Comparison of ENCODE assay signal across 1 mouse cellular context in the genomic region with DNA sequence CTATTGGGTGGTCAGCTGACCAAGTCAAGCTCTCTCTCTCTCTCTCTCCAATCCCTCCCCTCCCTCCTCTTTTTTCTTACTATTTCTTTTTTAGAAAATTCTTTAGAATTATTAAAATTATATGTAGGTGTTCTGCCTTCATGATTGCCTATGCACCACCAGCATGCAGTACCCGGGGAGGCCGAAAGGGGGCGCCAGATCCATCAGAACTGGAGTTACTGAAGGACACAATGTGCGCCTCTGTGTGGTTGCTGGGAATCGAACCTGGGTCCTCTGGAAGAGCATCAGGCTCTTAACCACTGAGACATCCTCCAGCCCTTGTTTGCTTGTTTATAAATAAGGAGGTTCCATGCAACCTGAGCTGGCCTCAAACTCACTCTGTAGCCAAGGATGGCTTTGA.
TF ChIP-seq lines count a peak whose summit lies in the region.

No protein-coding gene starts in this region.

TF ChIP-seq in CH12.LX, 34 proteins besides CTCF, POLR2A, EP300 and RAD21 (continued from another document):
- no peak for TF ChIP-seq NRF1 (IDR thresholded peaks at IDR 0.05; ENCODE audit: low read depth, low read length)
